Mouse (Mus musculus) urinary bladder, adult 18-20 months (tissue): Measurements from ENCODE around the gene 9330161L09Rik.

Source experiments
- DNase-seq, 2 experiments: peaks; one replicate each; pipeline ENCODE4 v3.0.0; 2022; ENCODE audit warnings: low spot score in 2 of 2, mixed read lengths in 2 of 2

The 9330161L09Rik gene

GRCm38 (mm10) chr12:103389348-103389727 is 18.3 kb downstream of the 9330161L09Rik start:
- no peak for DNase-seq

GRCm38 (mm10) chr12:103388505-103389347 is 18.9 kb downstream of the 9330161L09Rik start, which contains the start of gene Otub2:
TSS of gene Otub2 (plus strand) at chr12:103388682.
- DNase-seq, result peak; percentile 96 to 97

- DNase-seq, result no peak
Observed at GRCm38 (mm10) chr12:103380226-103380625, 27.4 kb downstream of the 9330161L09Rik start.

GRCm38 (mm10) chr12:103376774-103377173 is 30.8 kb downstream of the 9330161L09Rik start:
- DNase-seq, result no peak

GRCm38 (mm10) chr12:103376124-103376523 is 31.5 kb downstream of the 9330161L09Rik start:
- DNase-seq, result no peak

- DNase-seq, result no peak
Observed at GRCm38 (mm10) chr12:103373530-103374236, 33.9 kb downstream of the 9330161L09Rik start.

GRCm38 (mm10) chr12:103371711-103372110 is 35.9 kb downstream of the 9330161L09Rik start:
- DNase-seq, result no peak

- DNase-seq, result no peak
Observed at GRCm38 (mm10) chr12:103370861-103371260, 36.8 kb downstream of the 9330161L09Rik start.

GRCm38 (mm10) chr12:103368777-103369176 is 38.8 kb downstream of the 9330161L09Rik start:
- no peak for DNase-seq

- no peak for DNase-seq
Observed at GRCm38 (mm10) chr12:103368326-103368669, 39.3 kb downstream of the 9330161L09Rik start.

- DNase-seq, result peak; percentile 26 to 51
Observed at GRCm38 (mm10) chr12:103367620-103368325, 39.8 kb downstream of the 9330161L09Rik start.

GRCm38 (mm10) chr12:103367171-103367570 is 40.4 kb downstream of the 9330161L09Rik start:
- DNase-seq, result no peak

GRCm38 (mm10) chr12:103362336-103362735 is 45.3 kb downstream of the 9330161L09Rik start:
- no peak for DNase-seq

- DNase-seq, result no peak
Observed at GRCm38 (mm10) chr12:103361539-103362307, 45.9 kb downstream of the 9330161L09Rik start.

- DNase-seq, result no peak
Observed at GRCm38 (mm10) chr12:103360812-103361211, 46.8 kb downstream of the 9330161L09Rik start.

GRCm38 (mm10) chr12:103358951-103359801 is 48.4 kb downstream of the 9330161L09Rik start:
- no peak for DNase-seq

- no peak for DNase-seq
Observed at GRCm38 (mm10) chr12:103358216-103358615, 49.4 kb downstream of the 9330161L09Rik start.
